Mouse (Mus musculus): ENCODE results near the gene Zfp143. TPM values are rescaled to one million over a fixed set of nuclear protein-coding genes. Genes with fewer than 3 reads are reported as not detected.
"Not testable (repeated sequence)": the region's sequence is repeated elsewhere in the genome, so short reads cannot be mapped to it uniquely, and the experiment has no call there.

The Zfp143 gene
- polyA plus RNA-seq, 1 experiment from 2014 or later, result 13.4 TPM

DNA sequence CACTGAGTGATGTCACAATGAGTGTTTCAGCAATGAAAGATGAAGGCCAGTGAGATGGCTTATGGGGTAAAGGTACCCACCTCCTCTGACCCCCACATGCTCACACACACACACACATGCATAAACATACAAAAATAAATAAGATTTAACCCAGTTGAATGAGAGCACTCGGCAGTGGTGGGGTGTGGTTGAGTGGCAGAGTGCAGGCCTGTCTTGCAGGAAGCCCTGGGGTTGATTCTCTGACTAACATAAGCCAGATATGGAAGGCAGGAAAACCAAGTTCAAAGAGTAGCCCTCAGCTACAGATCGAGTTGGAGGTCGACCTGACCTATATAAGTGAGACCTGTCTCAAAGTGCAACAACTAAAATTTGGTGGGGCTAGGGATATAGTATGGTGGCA lies 45.6 kb downstream of the Zfp143 start:
- WGBS, result 86% methylated on average over 3 of the region's 3 CpGs
- peaks cover 3% of the 10 kb centered on the region for H3K4me1 ChIP-seq (ENCODE audit: control insufficient read depth, insufficient read depth, low read depth, low read length)
- no peak overlapping the region for H3K4me2 ChIP-seq (ENCODE audit: low read length)
- no peaks in the 10 kb centered on the region for H3K9me3 ChIP-seq (ENCODE audit: control insufficient read depth, low read length)
- H3K36me3 ChIP-seq (ENCODE audit: control insufficient read depth, insufficient read depth, low read length), result no peaks in the 10 kb centered on the region
- 0 out of 2 replicates have a peak, but pooled peaks cover 2% of the 10 kb centered on the region for H3K27me3 ChIP-seq (replicated peaks; ENCODE audit: control insufficient read depth, insufficient read depth, low read length)
- ATAC-seq, result no peak
- no peak overlapping the region for H3K9ac ChIP-seq (ENCODE audit: low read depth, low read length)
- no peak overlapping the region for H3K27ac ChIP-seq (ENCODE audit: low read depth, low read length)
- H3K4me3 ChIP-seq (ENCODE audit: low read length), result no peak overlapping the region

DNA sequence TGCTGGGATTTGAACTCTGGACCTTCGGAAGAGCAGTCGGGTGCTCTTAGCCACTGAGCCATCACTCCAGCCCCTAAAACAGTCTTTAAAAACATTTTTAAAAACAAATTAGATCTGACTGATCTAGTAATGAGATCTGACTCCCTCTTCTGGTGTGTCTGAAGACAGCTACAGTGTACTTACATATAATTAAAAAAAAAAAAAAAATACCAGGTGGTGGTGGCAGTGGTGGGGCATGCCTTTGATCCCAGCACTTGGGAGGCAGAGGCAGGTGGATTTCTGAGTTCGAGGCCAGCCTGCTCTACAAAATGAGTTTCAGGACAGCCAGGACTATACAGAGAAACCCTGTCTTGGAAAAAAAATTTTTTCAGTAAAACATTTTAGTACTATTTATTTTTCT lies 47.5 kb downstream of the Zfp143 start:
- H3K4me2 ChIP-seq (ENCODE audit: low read length); H3K4me1 ChIP-seq (ENCODE audit: control insufficient read depth, insufficient read depth, low read depth, low read length); H3K9me3 ChIP-seq (ENCODE audit: control insufficient read depth, low read length); H3K27ac ChIP-seq (ENCODE audit: low read depth, low read length); H3K9ac ChIP-seq (ENCODE audit: low read depth, low read length); H3K36me3 ChIP-seq (ENCODE audit: control insufficient read depth, insufficient read depth, low read length); H3K4me3 ChIP-seq (ENCODE audit: low read length); H3K27me3 ChIP-seq (replicated peaks; ENCODE audit: control insufficient read depth, insufficient read depth, low read length); ATAC-seq: not testable (repeated sequence)
- WGBS, result 94% methylated on average over 3 of the region's 3 CpGs

DNA sequence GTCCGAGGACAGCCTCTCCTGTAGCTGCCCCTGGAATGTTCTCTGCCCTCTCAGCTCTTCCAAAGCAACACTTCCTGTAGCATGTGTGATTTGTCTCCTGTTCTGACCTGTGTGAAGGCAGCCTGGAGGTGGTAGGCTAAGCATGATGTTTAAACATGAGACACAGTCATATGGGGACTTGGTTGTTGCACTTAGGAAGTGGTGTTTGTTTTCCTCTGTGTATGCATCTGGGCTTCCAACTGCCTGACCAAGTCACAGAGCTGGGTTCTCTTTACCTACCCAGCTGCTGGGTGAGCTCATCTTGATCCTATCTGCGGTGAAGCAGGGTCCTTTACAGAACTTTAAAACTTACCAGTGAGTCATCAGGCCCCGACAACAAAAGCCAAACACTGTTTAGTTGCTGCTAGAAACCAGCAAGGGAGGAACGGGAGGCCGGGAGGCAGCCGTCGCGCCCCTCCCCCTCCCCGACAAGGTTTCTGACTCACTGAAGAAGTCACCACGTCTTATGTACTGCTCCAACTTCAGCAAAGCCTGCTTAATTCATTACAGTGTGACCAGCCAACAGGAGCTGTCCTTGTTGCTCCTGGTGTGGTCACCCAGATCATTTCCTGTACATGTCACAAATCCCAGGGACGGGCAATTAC lies 48.1 kb downstream of the Zfp143 start:
- ATAC-seq, result no peak
- Histone ChIP-seq H3K4me2 (ENCODE audit: low read length) (peak overlapping the region; percentile 32; the same call in 1 of the 2 replicates), H3K27me3 (replicated peaks; ENCODE audit: control insufficient read depth, insufficient read depth, low read length) (0 out of 2 replicates have a peak, but pooled peaks cover 2% of the 10 kb centered on the region), H3K4me3 (ENCODE audit: low read length) (no peak overlapping the region), H3K4me1 (ENCODE audit: control insufficient read depth, insufficient read depth, low read depth, low read length) (peaks cover 3% of the 10 kb centered on the region), H3K9me3 (ENCODE audit: control insufficient read depth, low read length) (no peaks in the 10 kb centered on the region), H3K9ac (ENCODE audit: low read depth, low read length) (no peak overlapping the region; the same call in 1 of the 2 replicates), H3K27ac (ENCODE audit: low read depth, low read length) (no peak overlapping the region), H3K36me3 (ENCODE audit: control insufficient read depth, insufficient read depth, low read length) (no peaks in the 10 kb centered on the region)
- WGBS, result 18% methylated on average over 11 of the region's 11 CpGs

GRCm38 (mm10) chr7:110110061-110110656 lies 49.1 kb downstream of the Zfp143 start:
- H3K27me3 ChIP-seq (replicated peaks; ENCODE audit: control insufficient read depth, insufficient read depth, low read length), result 0 out of 2 replicates have a peak, but pooled peaks cover 2% of the 10 kb centered on the region
- H3K4me2 ChIP-seq (ENCODE audit: low read length), result no peak overlapping the region
- WGBS, result 55% methylated on average over 4 of the region's 4 CpGs
- no peaks in the 10 kb centered on the region for H3K9me3 ChIP-seq (ENCODE audit: control insufficient read depth, low read length)
- H3K4me3 ChIP-seq (ENCODE audit: low read length), result no peak overlapping the region
- peaks cover 3% of the 10 kb centered on the region for H3K4me1 ChIP-seq (ENCODE audit: control insufficient read depth, insufficient read depth, low read depth, low read length)
- no peaks in the 10 kb centered on the region for H3K36me3 ChIP-seq (ENCODE audit: control insufficient read depth, insufficient read depth, low read length)
- no peak overlapping the region for H3K9ac ChIP-seq (ENCODE audit: low read depth, low read length)
- no peak overlapping the region for H3K27ac ChIP-seq (ENCODE audit: low read depth, low read length)
- ATAC-seq, result no peak

DNA sequence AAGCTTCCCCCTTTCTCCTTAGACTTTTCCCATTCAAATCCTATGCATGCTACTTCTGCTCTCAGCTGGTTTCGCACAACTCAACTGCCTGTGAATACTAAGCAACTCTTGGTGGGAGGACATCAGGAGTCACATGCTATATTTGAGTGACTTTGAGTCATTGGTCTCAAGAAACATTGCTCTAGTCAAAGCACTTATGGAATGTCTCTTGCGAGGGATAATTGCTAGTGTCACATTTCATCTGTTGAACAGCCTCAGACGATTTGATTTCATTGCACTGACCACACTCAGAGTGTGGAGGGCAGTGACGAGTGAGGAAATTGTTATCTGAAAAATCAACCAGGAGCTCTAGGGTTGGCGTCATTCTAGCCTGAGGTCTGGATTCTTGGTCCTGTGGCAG lies 53.7 kb downstream of the Zfp143 start:
- Histone ChIP-seq H3K4me2 (ENCODE audit: low read length) (no peak overlapping the region), H3K9ac (ENCODE audit: low read depth, low read length) (no peak overlapping the region), H3K27ac (ENCODE audit: low read depth, low read length) (no peak overlapping the region), H3K4me3 (ENCODE audit: low read length) (no peak overlapping the region), H3K4me1 (ENCODE audit: control insufficient read depth, insufficient read depth, low read depth, low read length) (no peaks in the 10 kb centered on the region), H3K36me3 (ENCODE audit: control insufficient read depth, insufficient read depth, low read length) (no peaks in the 10 kb centered on the region), H3K27me3 (replicated peaks; ENCODE audit: control insufficient read depth, insufficient read depth, low read length) (no peaks in the 10 kb centered on the region), H3K9me3 (ENCODE audit: control insufficient read depth, low read length) (no peaks in the 10 kb centered on the region)
- ATAC-seq, result no peak
- 72% methylated on average over 5 of the region's 5 CpGs for WGBS

- no peak for ATAC-seq
- WGBS, result 22% methylated on average over 1 of the region's 1 CpGs
- H3K27me3 ChIP-seq (replicated peaks; ENCODE audit: control insufficient read depth, insufficient read depth, low read length), result no peaks in the 10 kb centered on the region
Measured at GRCm38 (mm10) chr7:110116731-110117291, 55.8 kb downstream of the Zfp143 start.

GRCm38 (mm10) chr7:110118448-110118847 lies 57.4 kb downstream of the Zfp143 start:
- no peaks in the 10 kb centered on the region for H3K36me3 ChIP-seq (ENCODE audit: control insufficient read depth, insufficient read depth, low read length)
- peaks cover 2% of the 10 kb centered on the region for H3K4me1 ChIP-seq (ENCODE audit: control insufficient read depth, insufficient read depth, low read depth, low read length)
- ATAC-seq, result no peak
- no peaks in the 10 kb centered on the region for H3K9me3 ChIP-seq (ENCODE audit: control insufficient read depth, low read length)
- H3K9ac ChIP-seq (ENCODE audit: low read depth, low read length), result no peak overlapping the region
- 90% methylated on average over 2 of the region's 2 CpGs for whole genome bisulfite sequencing
- H3K27me3 ChIP-seq (replicated peaks; ENCODE audit: control insufficient read depth, insufficient read depth, low read length), result no peaks in the 10 kb centered on the region
- no peak overlapping the region for H3K4me2 ChIP-seq (ENCODE audit: low read length)
- no peak overlapping the region for H3K27ac ChIP-seq (ENCODE audit: low read depth, low read length)
- no peak overlapping the region for H3K4me3 ChIP-seq (ENCODE audit: low read length)

More at GRCm38 (mm10) chr7:110116731-110117291, 55.8 kb downstream of the Zfp143 start:
- no peak overlapping the region for H3K9ac ChIP-seq (ENCODE audit: low read depth, low read length)
- no peak overlapping the region for H3K27ac ChIP-seq (ENCODE audit: low read depth, low read length)
- peaks cover 2% of the 10 kb centered on the region; the same call in 1 of the 2 replicates for H3K4me1 ChIP-seq (ENCODE audit: control insufficient read depth, insufficient read depth, low read depth, low read length)
- H3K4me3 ChIP-seq (ENCODE audit: low read length), result no peak overlapping the region
- no peaks in the 10 kb centered on the region for H3K36me3 ChIP-seq (ENCODE audit: control insufficient read depth, insufficient read depth, low read length)
- H3K9me3 ChIP-seq (ENCODE audit: control insufficient read depth, low read length), result no peaks in the 10 kb centered on the region
- H3K4me2 ChIP-seq (ENCODE audit: low read length), result no peak overlapping the region

DNA sequence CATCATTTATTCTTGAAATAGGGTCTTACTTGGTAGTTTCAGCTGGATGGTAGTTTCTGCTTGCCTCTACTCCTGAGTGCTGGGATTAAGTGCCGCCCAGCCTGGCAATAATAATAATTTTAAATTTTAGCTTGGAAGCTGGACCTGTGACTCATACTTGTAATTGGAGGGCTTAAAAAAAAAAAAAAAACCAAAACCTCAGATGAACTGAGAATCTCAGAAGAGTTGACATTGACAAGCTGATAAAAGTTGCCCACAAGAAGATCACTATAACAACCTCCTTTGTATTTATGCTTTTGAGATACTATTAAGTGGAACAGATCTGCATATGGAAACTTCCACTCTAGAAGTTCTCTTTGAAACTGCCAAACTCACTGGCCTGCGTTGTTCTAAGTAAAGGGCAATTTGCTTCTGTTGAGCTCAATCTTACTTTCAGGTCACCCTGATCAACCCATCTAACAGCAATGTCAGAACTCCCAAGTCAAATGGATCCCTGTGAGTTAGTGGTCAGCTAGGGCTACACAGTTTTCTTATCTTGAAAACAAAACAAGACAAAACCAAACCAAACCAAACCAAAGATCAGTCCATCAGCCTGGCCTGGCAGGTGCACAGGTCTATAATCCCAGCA lies 59.3 kb downstream of the Zfp143 start:
- Histone ChIP-seq H3K4me1 (ENCODE audit: control insufficient read depth, insufficient read depth, low read depth, low read length) (peaks cover 2% of the 10 kb centered on the region), H3K36me3 (ENCODE audit: control insufficient read depth, insufficient read depth, low read length) (no peaks in the 10 kb centered on the region), H3K9ac (ENCODE audit: low read depth, low read length) (no peak overlapping the region), H3K4me3 (ENCODE audit: low read length) (no peak overlapping the region), H3K4me2 (ENCODE audit: low read length) (no peak overlapping the region), H3K27ac (ENCODE audit: low read depth, low read length) (no peak overlapping the region), H3K9me3 (ENCODE audit: control insufficient read depth, low read length) (no peaks in the 10 kb centered on the region), H3K27me3 (replicated peaks; ENCODE audit: control insufficient read depth, insufficient read depth, low read length) (no peaks in the 10 kb centered on the region)
- WGBS, result 86% methylated on average over 2 of the region's 2 CpGs
- ATAC-seq, result no peak

- Histone ChIP-seq H3K27ac (ENCODE audit: low read depth, low read length) (peak overlapping the region; percentile 61; the same call in 1 of the 2 replicates), H3K9ac (ENCODE audit: low read depth, low read length) (peak overlapping the region; percentile 70), H3K9me3 (ENCODE audit: control insufficient read depth, low read length) (no peaks in the 10 kb centered on the region), H3K4me1 (ENCODE audit: control insufficient read depth, insufficient read depth, low read depth, low read length) (peaks cover 2% of the 10 kb centered on the region), H3K27me3 (replicated peaks; ENCODE audit: control insufficient read depth, insufficient read depth, low read length) (no peaks in the 10 kb centered on the region), H3K36me3 (ENCODE audit: control insufficient read depth, insufficient read depth, low read length) (no peaks in the 10 kb centered on the region), H3K4me3 (ENCODE audit: low read length) (peak overlapping the region; percentile 85), H3K4me2 (ENCODE audit: low read length) (peak overlapping the region; percentile 88)
- ATAC-seq, result no peak
- 4% methylated on average over 9 of the region's 9 CpGs for WGBS
Measured at GRCm38 (mm10) chr7:110121162-110121515, 60.1 kb downstream of the Zfp143 start.

Measured in hindbrain, embryonic 16.5 days (tissue).